Mouse (Mus musculus): ENCODE data around the gene Ppp3ca. TPM values are rescaled to one million over a fixed set of nuclear protein-coding genes. Genes with fewer than 3 reads are reported as not detected.

The Ppp3ca gene
- polyA plus RNA-seq, 1 experiment, result 25.3 TPM

GRCm38 (mm10) chr3:136765569-136765968 lies 95.6 kb downstream of the Ppp3ca start:
- no peaks in the 10 kb centered on the region for H3K27me3 ChIP-seq (ENCODE audit: control insufficient read depth, insufficient read depth, low read length)
- WGBS, result 21% methylated on average over 2 of the region's 2 CpGs

GRCm38 (mm10) chr3:136768775-136769485 lies 99.0 kb downstream of the Ppp3ca start:
- Histone ChIP-seq H3K4me1 (ENCODE audit: control insufficient read depth, insufficient read depth, insufficient read length, low read length) (peaks cover 13% of the 10 kb centered on the region; the same call in 1 of the 2 replicates), H3K27ac (ENCODE audit: insufficient read depth, low read depth, low read length) (no peak overlapping the region), H3K27me3 (ENCODE audit: control insufficient read depth, insufficient read depth, low read length) (no peaks in the 10 kb centered on the region), H3K4me3 (ENCODE audit: low read depth, low read length) (no peak overlapping the region), H3K36me3 (ENCODE audit: control insufficient read depth, insufficient read depth, low read length) (no peaks in the 10 kb centered on the region)
- TF ChIP-seq CTCF (IDR thresholded peaks at IDR 0.05; ENCODE audit: extremely low read depth, insufficient read length, insufficient replicate concordance, low read depth, low read length) (no peak), POLR2A (IDR thresholded peaks at IDR 0.05; ENCODE audit: low read depth, low read length) (no peak)
- WGBS, result 82% methylated on average over 5 of the region's 5 CpGs

More at GRCm38 (mm10) chr3:136765569-136765968, 95.6 kb downstream of the Ppp3ca start:
- no peak overlapping the region for H3K27ac ChIP-seq (ENCODE audit: insufficient read depth, low read depth, low read length)
- TF ChIP-seq CTCF (IDR thresholded peaks at IDR 0.05; ENCODE audit: extremely low read depth, insufficient read length, insufficient replicate concordance, low read depth, low read length) (no peak), POLR2A (IDR thresholded peaks at IDR 0.05; ENCODE audit: low read depth, low read length) (no peak)
- peaks cover 13% of the 10 kb centered on the region; the same call in 1 of the 2 replicates for H3K4me1 ChIP-seq (ENCODE audit: control insufficient read depth, insufficient read depth, insufficient read length, low read length)
- H3K4me3 ChIP-seq (ENCODE audit: low read depth, low read length), result no peak overlapping the region
- no peaks in the 10 kb centered on the region for H3K36me3 ChIP-seq (ENCODE audit: control insufficient read depth, insufficient read depth, low read length)

- no peak overlapping the region for H3K27ac ChIP-seq (ENCODE audit: insufficient read depth, low read depth, low read length)
- 27% methylated on average over 1 of the region's 1 CpGs for WGBS
- no peak for TF ChIP-seq CTCF (IDR thresholded peaks at IDR 0.05; ENCODE audit: extremely low read depth, insufficient read length, insufficient replicate concordance, low read depth, low read length)
- TF ChIP-seq POLR2A (IDR thresholded peaks at IDR 0.05; ENCODE audit: low read depth, low read length), result no peak
These were observed 99.6 kb downstream of the Ppp3ca start for GRCm38 (mm10) chr3:136769486-136769882.

GRCm38 (mm10) chr3:136771700-136772099 lies 101.8 kb downstream of the Ppp3ca start:
- 82% methylated on average over 5 of the region's 5 CpGs for WGBS
- TF ChIP-seq POLR2A (IDR thresholded peaks at IDR 0.05; ENCODE audit: low read depth, low read length) (no peak), CTCF (IDR thresholded peaks at IDR 0.05; ENCODE audit: extremely low read depth, insufficient read length, insufficient replicate concordance, low read depth, low read length) (no peak)
- Histone ChIP-seq H3K27ac (ENCODE audit: insufficient read depth, low read depth, low read length) (no peak overlapping the region), H3K4me3 (ENCODE audit: low read depth, low read length) (no peak overlapping the region), H3K36me3 (ENCODE audit: control insufficient read depth, insufficient read depth, low read length) (no peaks in the 10 kb centered on the region), H3K4me1 (ENCODE audit: control insufficient read depth, insufficient read depth, insufficient read length, low read length) (peaks cover 13% of the 10 kb centered on the region; the same call in 1 of the 2 replicates), H3K27me3 (ENCODE audit: control insufficient read depth, insufficient read depth, low read length) (no peaks in the 10 kb centered on the region)

More at GRCm38 (mm10) chr3:136769486-136769882, 99.6 kb downstream of the Ppp3ca start:
- Histone ChIP-seq H3K36me3 (ENCODE audit: control insufficient read depth, insufficient read depth, low read length) (no peaks in the 10 kb centered on the region), H3K4me1 (ENCODE audit: control insufficient read depth, insufficient read depth, insufficient read length, low read length) (peaks cover 13% of the 10 kb centered on the region; the same call in 1 of the 2 replicates), H3K4me3 (ENCODE audit: low read depth, low read length) (no peak overlapping the region), H3K27me3 (ENCODE audit: control insufficient read depth, insufficient read depth, low read length) (no peaks in the 10 kb centered on the region)

- Histone ChIP-seq H3K27ac (ENCODE audit: insufficient read depth, low read depth, low read length) (no peak overlapping the region), H3K27me3 (ENCODE audit: control insufficient read depth, insufficient read depth, low read length) (no peaks in the 10 kb centered on the region), H3K4me1 (ENCODE audit: control insufficient read depth, insufficient read depth, insufficient read length, low read length) (peaks cover 13% of the 10 kb centered on the region; the same call in 1 of the 2 replicates), H3K4me3 (ENCODE audit: low read depth, low read length) (no peak overlapping the region), H3K36me3 (ENCODE audit: control insufficient read depth, insufficient read depth, low read length) (no peaks in the 10 kb centered on the region)
- WGBS, result 73% methylated on average over 4 of the region's 4 CpGs
- TF ChIP-seq CTCF (IDR thresholded peaks at IDR 0.05; ENCODE audit: extremely low read depth, insufficient read length, insufficient replicate concordance, low read depth, low read length), result no peak
- no peak for TF ChIP-seq POLR2A (IDR thresholded peaks at IDR 0.05; ENCODE audit: low read depth, low read length)
These were observed 103.3 kb downstream of the Ppp3ca start for GRCm38 (mm10) chr3:136773217-136773616.

- no peaks in the 10 kb centered on the region for H3K36me3 ChIP-seq (ENCODE audit: control insufficient read depth, insufficient read depth, low read length)
- H3K4me1 ChIP-seq (ENCODE audit: control insufficient read depth, insufficient read depth, insufficient read length, low read length), result peaks cover 11% of the 10 kb centered on the region; the same call in 1 of the 2 replicates
- WGBS, result 87% methylated on average over 6 of the region's 6 CpGs
- no peak for TF ChIP-seq POLR2A (IDR thresholded peaks at IDR 0.05; ENCODE audit: low read depth, low read length)
- no peak for TF ChIP-seq CTCF (IDR thresholded peaks at IDR 0.05; ENCODE audit: extremely low read depth, insufficient read length, insufficient replicate concordance, low read depth, low read length)
- H3K4me3 ChIP-seq (ENCODE audit: low read depth, low read length), result no peak overlapping the region
- H3K27me3 ChIP-seq (ENCODE audit: control insufficient read depth, insufficient read depth, low read length), result no peaks in the 10 kb centered on the region
- no peak overlapping the region for H3K27ac ChIP-seq (ENCODE audit: insufficient read depth, low read depth, low read length)
These were observed 104.3 kb downstream of the Ppp3ca start for GRCm38 (mm10) chr3:136774196-136774595.

- no peaks in the 10 kb centered on the region for H3K36me3 ChIP-seq (ENCODE audit: control insufficient read depth, insufficient read depth, low read length)
- 86% methylated on average over 4 of the region's 4 CpGs for WGBS
- H3K27me3 ChIP-seq (ENCODE audit: control insufficient read depth, insufficient read depth, low read length), result no peaks in the 10 kb centered on the region
- no peak overlapping the region for H3K4me3 ChIP-seq (ENCODE audit: low read depth, low read length)
- peaks cover 3% of the 10 kb centered on the region; the same call in 1 of the 2 replicates for H3K4me1 ChIP-seq (ENCODE audit: control insufficient read depth, insufficient read depth, insufficient read length, low read length)
- H3K27ac ChIP-seq (ENCODE audit: insufficient read depth, low read depth, low read length), result no peak overlapping the region
- TF ChIP-seq POLR2A (IDR thresholded peaks at IDR 0.05; ENCODE audit: low read depth, low read length) (no peak), CTCF (IDR thresholded peaks at IDR 0.05; ENCODE audit: extremely low read depth, insufficient read length, insufficient replicate concordance, low read depth, low read length) (no peak)
These were observed 106.6 kb downstream of the Ppp3ca start for GRCm38 (mm10) chr3:136776525-136776924.

Measured in small intestine, adult 2 months (tissue).